Mouse (Mus musculus) cerebellum, adult 2 months (tissue): ENCODE measurements at regions not wholly inside any gene's neighbourhood (a gene's known extent, or its start where the extent isn't known, plus 50 kb on each side); places are given as distances from the start of the nearest gene placed in this dataset.

Experiments used
- DNase-seq, 2 experiments: peaks; one replicate each; pipeline ENCODE4 v3.0.0; 2021
- H3K27ac ChIP-seq: fragments of 200-500 bp; 2 replicates; pipeline ENCODE4 v1.5.1; 2012; ENCODE audit warnings: low read length, control low read depth, inconsistent platforms; ENCODE audit not compliant: insufficient read depth
- H3K27me3 ChIP-seq: fragments of 200-500 bp; 2 replicates; pipeline ENCODE4 v1.6.1; 2012; ENCODE audit warnings: inconsistent platforms, mild to moderate bottlenecking, low read length, moderate library complexity; ENCODE audit not compliant: control insufficient read depth, insufficient read depth
- H3K4me1 ChIP-seq: fragments of 200-500 bp; 2 replicates; pipeline ENCODE4 v1.6.1; 2011; ENCODE audit warnings: low read length; ENCODE audit not compliant: control insufficient read depth, insufficient read depth
- H3K4me3 ChIP-seq: fragments of 200-500 bp; replicated peaks from 2 replicates; pipeline ENCODE3; 2011; ENCODE audit warnings: mild to moderate bottlenecking, low read depth, low read length, control low read depth; ENCODE audit not compliant: insufficient read depth
- CTCF ChIP-seq: fragments of 200-500 bp; IDR thresholded peaks from 2 replicates; pipeline ENCODE4 v1.5.1; 2011; ENCODE audit warnings: low read depth, mild to moderate bottlenecking, control low read depth, low read length, moderate library complexity, borderline replicate concordance; ENCODE audit not compliant: insufficient read depth
- POLR2A ChIP-seq: fragments of 200-500 bp; IDR thresholded peaks from 2 replicates; pipeline ENCODE4 v1.6.1; 2011; ENCODE audit warnings: low read length, control low read depth, borderline replicate concordance; ENCODE audit not compliant: insufficient read depth
- WGBS: fragments of 180-500 bp; shearing (Covaris S2); methylation state at CpG from one replicate; pipeline ENCODE4 v1.1.7; 2018; 5-methylcytosine and 5-hydroxymethylcytosine counted together

DNA sequence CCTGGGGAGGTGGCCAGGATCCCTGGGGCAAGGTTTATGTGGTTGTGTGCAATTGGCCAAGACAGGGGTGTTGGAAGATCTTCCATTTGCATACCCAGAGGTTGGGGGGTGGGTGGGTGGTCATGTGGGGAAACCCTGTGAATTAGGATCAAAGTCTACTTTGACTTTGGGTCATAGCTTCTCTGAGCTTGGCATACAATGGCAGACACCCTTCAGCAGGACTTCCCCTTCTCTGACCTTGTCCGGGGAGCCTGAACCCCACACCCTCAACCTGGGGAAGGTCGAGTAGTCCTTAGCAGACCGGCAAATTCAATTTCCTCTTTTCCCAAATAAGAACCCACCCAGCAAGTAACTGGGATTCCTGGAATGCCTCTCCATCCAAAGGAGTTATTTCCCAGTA lies 113.7 kb upstream of the Sfswap start:
- Histone ChIP-seq H3K4me1 (peaks cover 30% of the 10 kb centered on the region), H3K27me3 (no peaks in the 10 kb centered on the region), H3K27ac (no peak overlapping the region), H3K4me3 (no peak overlapping the region)
- DNase-seq = no peak
- WGBS = 88% methylated on average over 3 of the region's 3 CpGs
- TF ChIP-seq CTCF = no peak
- TF ChIP-seq POLR2A = no peak

DNA sequence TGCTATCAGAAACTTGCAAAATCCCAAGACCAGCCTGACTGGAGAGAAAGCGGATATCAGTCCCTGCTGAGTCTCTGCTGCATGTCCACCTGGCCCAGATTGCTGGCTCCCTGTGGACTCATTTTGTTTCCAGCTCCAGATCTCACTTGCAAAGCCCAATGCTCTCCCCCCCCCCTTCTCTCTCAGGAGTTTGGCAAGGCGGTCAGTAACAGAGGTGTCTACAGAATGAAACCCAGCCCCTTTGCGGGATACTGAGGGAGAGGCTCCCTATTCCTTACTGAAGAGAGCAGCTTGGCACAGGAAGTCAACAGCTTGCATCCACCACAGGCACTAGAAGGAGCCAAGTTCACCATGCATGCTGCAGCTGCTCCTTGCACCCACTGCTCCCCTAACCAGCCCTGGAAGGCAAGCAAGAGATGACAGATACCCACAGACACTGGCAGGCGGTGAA lies 110.1 kb upstream of the Sfswap start:
- peaks cover 52% of the 10 kb centered on the region for H3K4me1 ChIP-seq
- TF ChIP-seq CTCF (no peak), POLR2A (no peak)
- H3K27ac ChIP-seq = peak overlapping the region; percentile 90
- H3K27me3 ChIP-seq = no peaks in the 10 kb centered on the region
- no peak overlapping the region for H3K4me3 ChIP-seq
- peak; percentile 88 to 91 for DNase-seq
- 16% methylated on average over 4 of the region's 4 CpGs for WGBS

DNA sequence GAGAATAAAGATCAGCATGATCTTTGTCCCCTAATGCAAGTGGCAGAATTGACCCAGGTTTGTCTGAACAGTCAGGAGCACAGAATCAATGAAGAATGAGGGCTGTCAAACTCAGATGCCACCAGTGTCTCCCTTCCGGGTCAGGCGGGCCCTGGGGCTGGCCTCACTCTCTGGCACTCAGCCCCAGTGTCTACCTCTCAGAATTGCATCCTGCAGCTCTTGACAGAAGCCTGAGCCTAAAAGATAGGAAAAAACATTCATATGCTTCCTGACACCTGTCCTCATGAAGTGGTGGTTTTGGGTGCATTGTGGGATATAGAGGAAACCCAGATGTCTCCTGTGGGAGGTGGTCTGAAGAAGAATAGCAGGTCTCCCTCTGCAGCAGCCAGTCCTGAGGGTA lies 107.9 kb upstream of the Sfswap start:
- H3K4me1 ChIP-seq = peaks cover 48% of the 10 kb centered on the region
- peak in 1 of 2 experiments; percentile 47 for DNase-seq
- no peak overlapping the region for H3K4me3 ChIP-seq
- WGBS = 31% methylated on average over 2 of the region's 2 CpGs
- no peaks in the 10 kb centered on the region for H3K27me3 ChIP-seq
- TF ChIP-seq CTCF (no peak), POLR2A (no peak)
- H3K27ac ChIP-seq = no peak overlapping the region

DNA sequence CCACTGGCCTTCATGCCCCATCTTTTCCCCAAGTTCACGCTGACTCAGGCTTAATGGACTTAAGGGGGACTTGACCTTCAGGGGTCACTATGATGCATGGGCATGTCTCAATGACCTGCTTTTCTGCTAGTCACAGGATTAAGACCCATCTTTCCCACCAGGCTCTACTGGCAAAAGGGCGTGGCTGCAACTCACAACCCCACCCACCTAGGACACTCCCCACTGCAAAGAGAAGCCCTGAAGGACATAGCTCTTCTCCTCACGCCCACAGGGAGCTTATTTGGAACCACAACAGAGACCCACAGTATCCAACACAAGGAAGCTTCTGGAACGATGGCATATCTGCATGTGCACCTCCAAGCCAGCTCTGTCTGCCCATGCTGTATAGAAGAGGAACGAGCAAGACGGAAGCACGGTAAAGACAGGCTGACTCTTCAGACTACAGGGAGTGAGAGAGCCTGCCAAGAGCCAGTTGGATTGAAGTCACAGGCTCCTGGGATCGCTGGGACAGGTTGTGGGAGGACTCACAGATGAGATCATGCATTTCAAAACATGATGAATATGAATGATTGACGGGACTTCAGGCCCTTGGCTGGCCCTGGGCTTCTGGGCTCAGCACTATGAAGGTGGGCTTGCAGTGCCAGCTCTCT lies 107.3 kb upstream of the Sfswap start:
- peak overlapping the region; percentile 60 for H3K27ac ChIP-seq
- DNase-seq = peak; percentile 81 to 90
- no peak overlapping the region for H3K4me3 ChIP-seq
- 31% methylated on average over 9 of the region's 9 CpGs for WGBS
- TF ChIP-seq POLR2A = 0 out of 2 replicates have a peak, but pooled peaks have one; percentile 20
- no peak for TF ChIP-seq CTCF
- no peaks in the 10 kb centered on the region for H3K27me3 ChIP-seq
- H3K4me1 ChIP-seq = peaks cover 43% of the 10 kb centered on the region

DNA sequence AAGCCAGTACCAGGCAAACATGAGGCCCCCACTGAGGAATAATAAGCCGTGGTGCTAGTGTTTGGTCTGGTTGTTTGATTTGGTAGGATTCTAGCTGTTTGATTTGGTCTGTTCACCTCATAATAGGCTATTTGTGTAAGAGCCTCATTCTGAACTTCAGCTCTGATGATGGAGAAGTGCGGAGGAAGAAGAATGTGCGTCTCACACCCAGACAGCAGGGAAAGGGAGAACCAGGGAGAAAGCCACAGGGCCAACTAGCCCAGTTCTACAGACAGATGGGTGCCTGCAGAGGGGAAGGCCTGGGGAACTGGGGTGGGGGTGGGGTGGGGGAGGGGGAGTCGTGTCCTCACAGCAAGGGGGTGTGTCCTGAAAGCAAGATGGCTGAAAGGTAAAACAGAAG lies 106.6 kb upstream of the Sfswap start:
- Histone ChIP-seq H3K27ac (peak overlapping the region; percentile 60), H3K4me3 (no peak overlapping the region), H3K27me3 (no peaks in the 10 kb centered on the region), H3K4me1 (peaks cover 42% of the 10 kb centered on the region)
- 43% methylated on average over 4 of the region's 4 CpGs for WGBS
- no peak for TF ChIP-seq CTCF
- TF ChIP-seq POLR2A = no peak
- DNase-seq = no peak

DNA sequence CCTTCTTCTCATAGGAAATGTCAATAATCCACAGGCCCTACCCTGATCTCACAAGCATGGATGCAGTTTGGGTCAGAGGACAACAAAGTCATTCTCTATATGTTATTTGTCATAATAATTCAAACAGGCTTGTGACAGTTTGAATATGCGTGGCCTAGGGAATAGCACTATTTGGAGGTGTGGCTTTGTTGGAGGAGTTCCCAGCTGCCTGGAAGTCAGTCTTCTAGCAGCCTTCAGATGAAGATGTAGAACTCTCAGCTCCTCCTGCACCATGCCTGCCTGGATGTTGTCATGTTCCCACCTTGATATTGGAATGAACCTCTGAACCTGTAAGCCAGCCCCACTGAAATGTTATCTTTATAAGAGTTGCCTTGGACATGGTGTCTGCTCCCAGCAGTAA lies 103.7 kb upstream of the Sfswap start:
- TF ChIP-seq POLR2A = no peak
- TF ChIP-seq CTCF = no peak

DNA sequence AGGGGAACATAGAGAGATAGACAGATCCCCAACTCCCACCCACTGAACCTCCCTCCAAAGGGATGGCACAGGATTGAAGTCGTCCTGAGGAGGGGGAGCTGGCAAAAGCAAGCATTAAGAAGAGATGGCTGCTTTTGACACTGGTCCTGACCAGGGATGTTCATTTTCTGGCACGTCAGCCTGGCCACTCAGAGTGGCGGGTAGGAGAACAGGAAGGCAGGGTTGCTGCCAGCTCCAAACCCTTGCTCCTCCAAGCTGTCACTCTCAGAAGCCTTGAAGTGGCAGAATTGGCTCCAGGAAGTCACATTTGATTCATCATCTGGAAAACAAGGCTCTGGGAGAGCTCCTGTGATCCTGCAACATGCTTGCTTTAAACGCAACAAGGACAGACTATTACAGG lies 94.8 kb upstream of the Sfswap start:
- H3K27me3 ChIP-seq = no peaks in the 10 kb centered on the region
- TF ChIP-seq CTCF (no peak), POLR2A (no peak)
- 6% methylated on average over 4 of the region's 4 CpGs for WGBS
- H3K4me1 ChIP-seq = peaks cover 25% of the 10 kb centered on the region
- no peak overlapping the region for H3K27ac ChIP-seq
- DNase-seq = peak; percentile 36 to 45
- H3K4me3 ChIP-seq = no peak overlapping the region

More for the DNA sequence above, 103.7 kb upstream of the Sfswap start:
- H3K4me1 ChIP-seq = peaks cover 22% of the 10 kb centered on the region
- 80% methylated on average over 1 of the region's 1 CpGs for WGBS
- no peak overlapping the region for H3K4me3 ChIP-seq
- DNase-seq = no peak
- H3K27me3 ChIP-seq = no peaks in the 10 kb centered on the region
- H3K27ac ChIP-seq = no peak overlapping the region

DNA sequence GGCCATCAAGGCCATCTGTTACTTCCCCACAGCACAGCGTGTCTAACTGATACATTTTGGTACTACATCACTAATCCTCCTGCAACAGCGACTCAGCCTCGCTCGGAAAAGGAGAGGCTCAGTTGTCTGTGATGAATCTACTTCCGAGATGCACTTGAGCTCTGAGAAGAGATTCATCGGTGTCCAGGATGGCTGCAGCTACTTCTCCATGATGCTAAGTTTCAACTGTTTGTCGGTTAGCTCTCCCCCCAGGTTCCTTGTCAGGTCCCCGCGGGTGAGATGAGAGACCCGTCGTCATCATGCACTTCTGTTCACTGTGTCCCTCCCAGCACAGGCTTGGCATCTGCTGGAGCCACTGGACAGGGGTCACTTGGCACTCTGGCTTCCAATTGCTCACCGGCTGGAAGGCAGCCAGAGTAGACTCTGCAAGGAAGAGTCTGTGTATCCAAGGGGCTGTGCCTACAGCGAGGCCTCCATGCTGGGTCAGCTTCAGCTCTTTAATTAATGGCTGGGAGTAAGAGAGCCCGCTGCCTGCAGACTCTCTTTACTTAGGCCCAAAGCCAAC lies 91.5 kb upstream of the Sfswap start:
- TF ChIP-seq CTCF = no peak
- TF ChIP-seq POLR2A = no peak
- Histone ChIP-seq H3K4me1 (peaks cover 25% of the 10 kb centered on the region), H3K27ac (peak overlapping the region; percentile 6; the same call in 1 of the 2 replicates), H3K4me3 (no peak overlapping the region), H3K27me3 (no peaks in the 10 kb centered on the region)
- WGBS = 8% methylated on average over 14 of the region's 14 CpGs
- peak; percentile 65 for DNase-seq
